Mouse (Mus musculus) limb, embryonic 14.5 days (tissue): Measurements from ENCODE around the gene Srp68. TPM values are rescaled to one million over a fixed set of nuclear protein-coding genes. Genes with fewer than 3 reads are reported as not detected.

Experiments used
- ATAC-seq: fragments of 200-750 bp; cut with Nextera tagmentation; 2 replicates; pipeline ENCODE4 v1.8.0; 2017; ENCODE audit warnings: low read depth, moderate number of reproducible peaks, moderate TSS enrichment; ENCODE audit not compliant: low FRiP score
- DNase-seq: peaks from one replicate; pipeline ENCODE4 v3.0.0-alpha.2; 2015; ENCODE audit warnings: low spot score
- H3K27ac ChIP-seq: fragments of 300-500 bp; sonication (generic); replicated peaks from 2 replicates; pipeline ENCODE4 v1.5.1; 2014; ENCODE audit warnings: low read depth, mild to moderate bottlenecking, low read length, moderate library complexity, mixed read lengths
- H3K27me3 ChIP-seq: fragments of 300-500 bp; sonication (generic); 2 replicates; pipeline ENCODE4 v1.6.1; 2014; ENCODE audit warnings: low read length, mixed read lengths; ENCODE audit not compliant: control insufficient read depth, insufficient read depth
- H3K36me3 ChIP-seq: fragments of 300-500 bp; sonication (generic); 2 replicates; pipeline ENCODE4 v1.6.1; 2014; ENCODE audit warnings: mild to moderate bottlenecking, low read length, moderate library complexity, mixed read lengths; ENCODE audit not compliant: control insufficient read depth, insufficient read depth
- H3K4me1 ChIP-seq: fragments of 300-500 bp; sonication (generic); 2 replicates; pipeline ENCODE4 v1.6.1; 2014; ENCODE audit warnings: antibody characterized with exemption, low read length, mixed read lengths; ENCODE audit not compliant: control insufficient read depth, insufficient read depth
- H3K4me2 ChIP-seq: fragments of 300-500 bp; sonication (generic); replicated peaks from 2 replicates; pipeline ENCODE4 v1.6.1; 2014; ENCODE audit warnings: low read depth, mild to moderate bottlenecking, low read length, moderate library complexity; ENCODE audit not compliant: severe bottlenecking
- H3K4me3 ChIP-seq: fragments of 300-500 bp; sonication (generic); replicated peaks from 2 replicates; pipeline ENCODE4 v1.5.1; 2014; ENCODE audit warnings: low read length
- H3K9ac ChIP-seq: fragments of 300-500 bp; sonication (generic); 2 replicates; pipeline ENCODE4 v1.6.1; 2014; ENCODE audit warnings: mild to moderate bottlenecking, low read depth, low read length, moderate library complexity; ENCODE audit not compliant: severe bottlenecking
- H3K9me3 ChIP-seq: fragments of 300-500 bp; sonication (generic); 2 replicates; pipeline ENCODE4 v1.6.1; 2016; ENCODE audit warnings: low read length; ENCODE audit not compliant: control insufficient read depth
- POLR2A ChIP-seq: fragments of 200-500 bp; IDR thresholded peaks from 2 replicates; pipeline ENCODE4 v1.8.0; 2012; ENCODE audit warnings: inconsistent platforms, mild to moderate bottlenecking, moderate library complexity, borderline replicate concordance; ENCODE audit not compliant: insufficient read depth, insufficient read length; ENCODE audit errors: extremely low read depth
- WGBS: fragments of 180-500 bp; shearing (Covaris S2); extraction: QIAGEN DNeasy Blood & Tissue Kit; methylation state at CpG from one replicate; pipeline ENCODE4 v1.1.7; 2014; 5-methylcytosine and 5-hydroxymethylcytosine counted together
- polyA plus RNA-seq, 2 experiments: library from polyadenylated mRNA; depleted of rRNA in 1 of 2; stranded (reverse) in 1 of 2; unstranded in 1 of 2; fragments of >200 nt; fragmentation: Nextera tagmentation in 1 of 2; extraction: Ambion mirVana in 1 of 2; gene quantifications; 2 replicates each; pipeline versions ENCODE4 v1.2.1 to v1.2.3; 2012 to 2014

The Srp68 gene
- polyA plus RNA-seq, 2 experiments = 94.9 to 111 TPM

DNA sequence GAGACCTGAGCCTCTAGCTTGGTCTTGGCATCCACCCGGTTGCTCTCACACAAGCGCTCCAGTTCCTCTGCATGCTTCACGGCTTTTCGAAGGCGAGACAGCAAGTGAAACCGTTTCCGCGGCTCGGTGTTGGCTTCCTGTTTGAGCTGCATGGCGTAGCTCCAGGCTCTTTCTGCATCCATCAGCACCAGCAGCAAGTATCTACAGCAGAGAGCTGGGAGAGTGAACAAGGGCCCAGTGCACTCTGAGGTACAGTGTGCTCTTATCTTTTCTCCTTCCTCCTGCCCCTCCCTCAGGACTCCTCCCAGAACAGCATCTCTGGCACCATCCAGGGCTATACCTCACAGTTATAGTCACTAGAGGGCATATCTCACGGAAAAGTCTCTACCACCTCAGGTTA is 8.7 kb downstream of the Srp68 start:
- TF ChIP-seq POLR2A = no peak
- ATAC-seq (no peak), DNase-seq (no peak)
- H3K27ac ChIP-seq = no peak overlapping the region
- H3K36me3 ChIP-seq = peaks cover 99% of the 10 kb centered on the region
- H3K9ac ChIP-seq = no peak overlapping the region
- H3K4me3 ChIP-seq = no peak overlapping the region
- WGBS = 92% methylated on average over 11 of the region's 11 CpGs
- no peaks in the 10 kb centered on the region for H3K27me3 ChIP-seq
- no peaks in the 10 kb centered on the region for H3K4me1 ChIP-seq
- H3K4me2 ChIP-seq = no peak overlapping the region
- H3K9me3 ChIP-seq = no peaks in the 10 kb centered on the region

DNA sequence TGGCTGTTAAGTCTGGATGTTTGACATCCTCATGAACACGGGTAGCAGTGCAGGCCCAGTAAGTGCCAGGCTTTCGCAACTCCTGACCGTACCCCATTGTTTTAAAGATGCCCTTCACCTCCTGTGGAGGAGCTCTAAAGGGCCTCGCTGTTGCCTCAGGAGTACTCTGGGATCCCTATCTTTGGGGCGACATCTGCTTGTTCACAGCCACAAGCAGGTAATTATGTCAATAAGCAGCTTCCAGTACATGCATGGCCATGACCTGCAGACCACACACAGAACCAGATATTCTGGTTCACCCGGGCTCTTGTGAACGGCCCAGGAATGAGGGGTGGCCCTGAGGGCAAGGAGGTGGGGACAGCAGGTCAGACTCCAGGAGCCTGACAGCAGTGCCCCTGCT is 13.8 kb downstream of the Srp68 start:
- H3K4me1 ChIP-seq = no peaks in the 10 kb centered on the region
- DNase-seq (no peak), ATAC-seq (no peak)
- peaks cover 94% of the 10 kb centered on the region for H3K36me3 ChIP-seq
- H3K9me3 ChIP-seq = no peaks in the 10 kb centered on the region
- 72% methylated on average over 7 of the region's 7 CpGs for WGBS
- no peak overlapping the region for H3K27ac ChIP-seq
- H3K4me3 ChIP-seq = no peak overlapping the region
- H3K4me2 ChIP-seq = no peak overlapping the region
- no peaks in the 10 kb centered on the region for H3K27me3 ChIP-seq
- TF ChIP-seq POLR2A = no peak
- no peak overlapping the region for H3K9ac ChIP-seq

DNA sequence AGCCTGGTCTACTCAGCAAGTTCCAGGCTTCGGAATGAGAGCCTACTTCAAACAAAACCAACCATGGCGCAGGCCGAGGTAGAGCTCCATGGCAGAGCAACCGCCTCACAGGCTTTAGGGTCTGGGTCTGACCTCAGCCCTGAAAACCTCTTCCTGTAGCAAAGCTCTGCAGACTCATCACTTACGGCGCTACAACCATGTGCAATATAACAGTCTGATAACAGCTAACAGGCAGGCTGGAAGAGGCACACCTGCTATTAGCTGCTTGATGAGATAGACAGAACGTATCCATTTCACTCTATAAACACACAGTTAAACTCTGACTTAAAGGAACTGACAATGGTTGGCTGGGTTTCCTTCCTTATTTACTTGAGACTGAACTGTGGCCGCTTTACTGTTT is 14.6 kb downstream of the Srp68 start:
- Histone ChIP-seq H3K9ac (no peak overlapping the region), H3K4me3 (no peak overlapping the region), H3K4me2 (no peak overlapping the region), H3K4me1 (no peaks in the 10 kb centered on the region), H3K27ac (no peak overlapping the region), H3K27me3 (no peaks in the 10 kb centered on the region), H3K36me3 (peaks cover 95% of the 10 kb centered on the region), H3K9me3 (no peaks in the 10 kb centered on the region)
- DNase-seq = no peak
- ATAC-seq = no peak
- TF ChIP-seq POLR2A = no peak
- WGBS = 88% methylated on average over 8 of the region's 8 CpGs

DNA sequence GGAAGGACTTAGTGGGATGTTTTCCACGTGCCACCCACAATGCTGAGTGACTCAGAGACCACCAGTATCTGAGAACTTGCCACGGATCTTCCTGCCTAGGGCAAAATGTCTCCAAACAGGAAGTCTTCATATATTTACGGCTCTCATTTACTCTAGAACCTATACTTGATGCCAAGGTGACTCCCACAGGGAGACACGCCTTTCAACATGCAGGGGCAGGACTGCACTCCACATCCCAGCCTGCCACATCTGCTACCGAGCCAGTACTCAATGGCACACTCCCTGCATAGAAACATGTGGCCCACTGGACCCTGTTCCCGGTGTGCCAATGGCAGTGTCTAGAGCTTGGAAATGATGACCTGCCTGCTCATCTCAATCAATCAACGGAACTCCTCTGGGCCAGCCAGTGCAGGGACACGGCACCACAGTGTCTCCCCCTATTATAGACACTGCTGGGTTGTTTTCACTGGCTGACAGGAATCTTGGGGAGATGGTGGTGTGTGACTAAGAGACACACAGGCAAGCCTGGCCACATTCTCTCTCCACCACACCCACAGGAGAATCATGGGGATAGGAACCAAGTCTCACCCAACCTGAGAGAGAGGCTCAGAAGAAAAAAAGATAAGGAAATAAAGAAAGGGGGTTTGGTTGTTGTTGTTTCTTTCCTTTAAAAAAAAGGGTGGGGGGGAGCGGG is 17.9 kb downstream of the Srp68 start:
- no peak for DNase-seq
- no peaks in the 10 kb centered on the region for H3K9me3 ChIP-seq
- 77% methylated on average over 9 of the region's 9 CpGs for WGBS
- peaks cover 95% of the 10 kb centered on the region for H3K36me3 ChIP-seq
- TF ChIP-seq POLR2A = no peak
- ATAC-seq = no peak
- no peak overlapping the region for H3K4me2 ChIP-seq
- no peaks in the 10 kb centered on the region for H3K4me1 ChIP-seq
- no peak overlapping the region for H3K27ac ChIP-seq
- H3K27me3 ChIP-seq = no peaks in the 10 kb centered on the region
- no peak overlapping the region for H3K9ac ChIP-seq
- H3K4me3 ChIP-seq = no peak overlapping the region

DNA sequence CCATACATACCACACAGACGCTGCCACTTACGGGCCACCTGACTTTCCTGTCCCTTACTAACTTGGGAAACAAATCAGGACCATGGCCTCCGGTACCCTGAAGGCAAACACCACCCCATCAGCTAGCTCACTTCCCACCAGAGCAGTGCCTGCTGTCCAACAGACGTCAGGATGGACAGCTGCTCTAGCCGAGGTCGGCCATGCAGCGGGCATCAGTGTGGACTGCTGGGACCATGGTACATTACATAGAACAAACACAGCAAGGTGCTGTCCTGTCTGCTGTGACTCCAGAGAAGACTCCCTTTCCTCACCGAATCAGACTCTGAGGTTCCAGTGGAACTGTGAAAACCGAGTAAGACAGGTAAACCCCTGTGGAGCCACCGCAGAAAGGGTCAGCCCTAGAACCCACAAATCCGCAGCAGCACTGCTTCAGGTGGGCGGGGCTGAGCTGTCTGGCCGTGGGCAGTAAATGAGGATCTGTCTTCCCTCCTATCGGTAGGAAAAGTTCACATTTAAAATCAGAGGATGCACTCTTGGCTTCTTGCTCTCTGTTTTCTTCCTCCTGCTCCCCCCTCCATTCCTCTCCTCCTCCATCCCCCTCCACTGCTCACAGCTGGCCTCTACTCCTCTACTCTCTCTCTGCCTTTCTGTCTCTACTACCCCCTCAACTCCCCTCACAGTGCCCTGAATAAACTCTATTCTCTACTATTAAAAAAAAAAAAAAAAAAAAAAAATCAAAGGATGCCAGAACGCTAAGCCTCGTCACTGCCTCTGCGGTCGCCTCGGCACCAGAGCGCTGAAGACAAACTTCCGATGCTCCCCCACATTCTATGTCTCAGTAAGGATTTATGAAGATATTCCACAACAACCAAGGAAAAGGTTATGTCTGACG is 18.7 kb downstream of the Srp68 start:
- 82% methylated on average over 22 of the region's 22 CpGs for WGBS
- ATAC-seq (no peak), DNase-seq (no peak)
- peaks cover 95% of the 10 kb centered on the region for H3K36me3 ChIP-seq
- H3K4me1 ChIP-seq = no peaks in the 10 kb centered on the region
- no peaks in the 10 kb centered on the region for H3K27me3 ChIP-seq
- TF ChIP-seq POLR2A = no peak
- H3K4me2 ChIP-seq = no peak overlapping the region
- H3K27ac ChIP-seq = no peak overlapping the region
- H3K4me3 ChIP-seq = no peak overlapping the region
- 0 out of 2 replicates have a peak overlapping the region, but pooled peaks have one; percentile 7 for H3K9ac ChIP-seq
- no peaks in the 10 kb centered on the region for H3K9me3 ChIP-seq
